Mouse (Mus musculus): Measurements from ENCODE around the gene Sec24b. TPM values are rescaled to one million over a fixed set of nuclear protein-coding genes. Genes with fewer than 3 reads are reported as not detected.

The Sec24b gene
- total and polyA plus RNA-seq, 3 experiments = 18.6 to 56.3 (median 54.4) TPM

- Histone ChIP-seq H3K4me1 (ENCODE audit: control insufficient read depth in 1 of 2, insufficient read depth in 2 of 2, low read length in 2 of 2) (0 out of 4 replicates have a peak, but pooled peaks cover 0 to 5% of the 10 kb centered on the region in 2 experiments), H3K9me3 (replicated peaks; ENCODE audit: insufficient read depth, low read length) (no peaks in the 10 kb centered on the region), H3K79me2 (ENCODE audit: control insufficient read depth, insufficient read depth, low read length, poor library complexity) (peaks cover 63% of the 10 kb centered on the region), H3K4me3 (ENCODE audit: control insufficient read depth in 1 of 2, insufficient read depth in 1 of 2, low read depth in 2 of 2, low read length in 2 of 2) (no peak overlapping the region), H3K9ac (ENCODE audit: control insufficient read depth, low read depth, low read length, poor library complexity, severe bottlenecking) (no peak overlapping the region), H3K27ac (ENCODE audit: control insufficient read depth, low read depth, low read length) (no peak overlapping the region), H3K36me3 (ENCODE audit: control insufficient read depth in 1 of 2, insufficient read depth in 2 of 2, low read length in 2 of 2) (peaks cover 3 to 4% of the 10 kb centered on the region in 2 experiments), H3K27me3 (ENCODE audit: control insufficient read depth in 1 of 2, insufficient read depth in 2 of 2, low read length in 2 of 2) (no peaks in the 10 kb centered on the region)
- TF ChIP-seq MAZ (IDR thresholded peaks at IDR 0.05; ENCODE audit: low read depth, low read length) (no peak), E2F4 (IDR thresholded peaks at IDR 0.05; ENCODE audit: borderline replicate concordance, low read depth, low read length) (no peak), ETS1 (IDR thresholded peaks at IDR 0.05; ENCODE audit: low read depth, low read length) (no peak), SIN3A (IDR thresholded peaks at IDR 0.05; ENCODE audit: low read length) (no peak), MYB (IDR thresholded peaks at IDR 0.05; ENCODE audit: low read depth, low read length) (no peak), MXI1 (IDR thresholded peaks at IDR 0.05; ENCODE audit: low read depth, low read length) (no peak), ZKSCAN1 (IDR thresholded peaks at IDR 0.05; ENCODE audit: low read depth, low read length) (no peak), MAFK (IDR thresholded peaks at IDR 0.05; ENCODE audit: borderline replicate concordance, low read depth, low read length) (no peak), CHD1 (IDR thresholded peaks at IDR 0.05; ENCODE audit: low read depth, low read length) (no peak), MAX (IDR thresholded peaks at IDR 0.05; ENCODE audit: low read length) (no peak), TBP (IDR thresholded peaks at IDR 0.05; ENCODE audit: low read depth, low read length) (no peak), SMC3 (IDR thresholded peaks at IDR 0.05; ENCODE audit: low read depth, low read length) (no peak)
- DNase-seq (ENCODE audit: low read depth, low spot score) = no peak
Measured at GRCm38 (mm10) chr3:130053340-130054066, 7.8 kb downstream of the Sec24b start.

DNA sequence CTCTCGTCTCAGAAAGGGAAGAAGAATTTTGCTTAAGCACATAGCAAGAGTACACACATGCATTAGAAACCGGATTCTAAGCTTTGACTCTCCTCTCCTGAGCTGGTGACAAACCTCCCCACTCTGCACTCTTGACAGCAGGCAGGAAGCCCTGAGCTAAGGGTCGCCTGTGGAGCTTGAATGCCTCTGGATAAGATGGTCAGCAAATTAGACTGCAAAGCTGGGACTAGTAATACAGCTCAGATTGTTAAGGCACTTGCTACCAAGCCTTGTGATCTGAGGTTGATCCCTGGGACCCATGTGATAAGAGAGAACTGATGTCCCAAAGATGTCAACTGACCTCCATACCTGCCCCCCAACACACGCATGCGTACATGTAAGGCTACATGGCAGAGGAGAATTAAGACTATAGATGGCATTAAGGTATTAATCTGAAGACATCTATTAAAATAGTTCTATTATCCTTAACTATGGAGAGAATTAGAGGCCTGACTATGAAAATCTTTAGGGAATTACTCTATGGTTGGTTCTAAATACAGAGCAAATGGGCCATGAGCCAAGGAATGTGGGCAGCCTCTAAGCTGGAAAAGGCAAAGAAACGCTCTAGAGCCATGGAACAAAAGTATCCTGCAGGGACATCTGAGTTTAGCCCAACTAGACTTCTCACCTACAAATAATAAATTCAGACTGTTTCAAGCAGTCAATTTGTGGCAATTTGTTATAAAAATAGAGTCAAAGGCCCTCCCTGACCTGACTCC, 8.6 kb downstream of the Sec24b start:
- Histone ChIP-seq H3K27ac (ENCODE audit: control insufficient read depth, low read depth, low read length) (no peak overlapping the region), H3K27me3 (ENCODE audit: control insufficient read depth in 1 of 2, insufficient read depth in 2 of 2, low read length in 2 of 2) (no peaks in the 10 kb centered on the region), H3K9ac (ENCODE audit: control insufficient read depth, low read depth, low read length, poor library complexity, severe bottlenecking) (no peak overlapping the region), H3K4me1 (ENCODE audit: control insufficient read depth in 1 of 2, insufficient read depth in 2 of 2, low read length in 2 of 2) (0 out of 4 replicates have a peak, but pooled peaks cover 0 to 3% of the 10 kb centered on the region in 2 experiments), H3K9me3 (replicated peaks; ENCODE audit: insufficient read depth, low read length) (no peaks in the 10 kb centered on the region), H3K36me3 (ENCODE audit: control insufficient read depth in 1 of 2, insufficient read depth in 2 of 2, low read length in 2 of 2) (peaks cover 3 to 4% of the 10 kb centered on the region in 2 experiments), H3K4me3 (ENCODE audit: control insufficient read depth in 1 of 2, insufficient read depth in 1 of 2, low read depth in 2 of 2, low read length in 2 of 2) (no peak overlapping the region), H3K79me2 (ENCODE audit: control insufficient read depth, insufficient read depth, low read length, poor library complexity) (peaks cover 55% of the 10 kb centered on the region)
- TF ChIP-seq ETS1 (IDR thresholded peaks at IDR 0.05; ENCODE audit: low read depth, low read length) (no peak), NRF1 (IDR thresholded peaks at IDR 0.05; ENCODE audit: insufficient read depth, low read depth, low read length, poor library complexity, severe bottlenecking) (no peak), BHLHE40 (IDR thresholded peaks at IDR 0.05; ENCODE audit: borderline replicate concordance, low read depth, low read length) (no peak), SMC3 (IDR thresholded peaks at IDR 0.05; ENCODE audit: low read depth, low read length) (no peak), JUND (IDR thresholded peaks at IDR 0.05; ENCODE audit: low read depth, low read length) (no peak), MEF2A (IDR thresholded peaks at IDR 0.05; ENCODE audit: extremely low read depth, insufficient replicate concordance, low read depth, low read length, poor library complexity, severe bottlenecking) (no peak), ZC3H11A (IDR thresholded peaks at IDR 0.05; ENCODE audit: low read depth, low read length) (no peak), RCOR1 (IDR thresholded peaks at IDR 0.05; ENCODE audit: low read depth, low read length) (no peak), GABPA (IDR thresholded peaks at IDR 0.05; ENCODE audit: low read depth, low read length) (no peak), GATA1 (IDR thresholded peaks at IDR 0.05; ENCODE audit: low read depth, low read length) (no peak), CHD2 (IDR thresholded peaks at IDR 0.05; ENCODE audit: low read length) (no peak), ZKSCAN1 (IDR thresholded peaks at IDR 0.05; ENCODE audit: low read depth, low read length) (no peak), ELF1 (IDR thresholded peaks at IDR 0.05; ENCODE audit: low read depth, low read length) (no peak)
- no peak for DNase-seq (ENCODE audit: low read depth, low spot score)
